Mouse (Mus musculus): ENCODE measurements around the gene Prickle2.
A peak's percentile ranks its signal among the peaks of the same experiment; 100 is the strongest.

Gene Prickle2

GRCm38 (mm10) chr6:92667544-92667943, 38.4 kb downstream of the Prickle2 start:
- DNase-seq (ENCODE audit: low spot score in 2 of 2), result no peak

GRCm38 (mm10) chr6:92665530-92665989, 40.4 kb downstream of the Prickle2 start:
- peak in 1 of 2 experiments; percentile 35 for DNase-seq (ENCODE audit: low spot score in 2 of 2)

- no peak for DNase-seq (ENCODE audit: low spot score in 2 of 2)
Observed at GRCm38 (mm10) chr6:92663885-92664284, 42.1 kb downstream of the Prickle2 start.

GRCm38 (mm10) chr6:92663433-92663832, 42.5 kb downstream of the Prickle2 start:
- DNase-seq (ENCODE audit: low spot score in 2 of 2), result no peak

GRCm38 (mm10) chr6:92649063-92649462, 56.9 kb downstream of the Prickle2 start:
- DNase-seq (ENCODE audit: low spot score in 2 of 2), result no peak

- no peak for DNase-seq (ENCODE audit: low spot score in 2 of 2)
Observed at GRCm38 (mm10) chr6:92648571-92648970, 57.4 kb downstream of the Prickle2 start.

GRCm38 (mm10) chr6:92642929-92643328, 63.0 kb downstream of the Prickle2 start:
- DNase-seq (ENCODE audit: low spot score in 2 of 2), result no peak

GRCm38 (mm10) chr6:92641956-92642355, 64.0 kb downstream of the Prickle2 start:
- DNase-seq (ENCODE audit: low spot score in 2 of 2), result no peak

GRCm38 (mm10) chr6:92640896-92641295, 65.1 kb downstream of the Prickle2 start:
- DNase-seq (ENCODE audit: low spot score in 2 of 2), result no peak

- DNase-seq (ENCODE audit: low spot score in 2 of 2), result no peak
Observed at GRCm38 (mm10) chr6:92636431-92636830, 69.5 kb downstream of the Prickle2 start.

GRCm38 (mm10) chr6:92634876-92635468, 71.0 kb downstream of the Prickle2 start:
- no peak for DNase-seq (ENCODE audit: low spot score in 2 of 2)

GRCm38 (mm10) chr6:92630991-92631390, 75.0 kb downstream of the Prickle2 start:
- no peak for DNase-seq (ENCODE audit: low spot score in 2 of 2)

GRCm38 (mm10) chr6:92627711-92628110, 78.2 kb downstream of the Prickle2 start:
- DNase-seq (ENCODE audit: low spot score in 2 of 2), result no peak

GRCm38 (mm10) chr6:92627048-92627617, 78.8 kb downstream of the Prickle2 start:
- DNase-seq (ENCODE audit: low spot score in 2 of 2), result no peak

GRCm38 (mm10) chr6:92625923-92626322, 80.0 kb downstream of the Prickle2 start:
- no peak for DNase-seq (ENCODE audit: low spot score in 2 of 2)

- no peak for DNase-seq (ENCODE audit: low spot score in 2 of 2)
Observed at GRCm38 (mm10) chr6:92624306-92624705, 81.6 kb downstream of the Prickle2 start.

- DNase-seq (ENCODE audit: low spot score in 2 of 2), result no peak
Observed at GRCm38 (mm10) chr6:92617183-92617582, 88.8 kb downstream of the Prickle2 start.

- no peak for DNase-seq (ENCODE audit: low spot score in 2 of 2)
Observed at GRCm38 (mm10) chr6:92614771-92615170, 91.2 kb downstream of the Prickle2 start.

- no peak for DNase-seq (ENCODE audit: low spot score in 2 of 2)
Observed at GRCm38 (mm10) chr6:92612151-92612769, 93.7 kb downstream of the Prickle2 start.

- DNase-seq (ENCODE audit: low spot score in 2 of 2), result no peak
Observed at GRCm38 (mm10) chr6:92609682-92610235, 96.2 kb downstream of the Prickle2 start.

- no peak for DNase-seq (ENCODE audit: low spot score in 2 of 2)
Observed at GRCm38 (mm10) chr6:92609078-92609477, 96.9 kb downstream of the Prickle2 start.

GRCm38 (mm10) chr6:92605156-92605555, 100.8 kb downstream of the Prickle2 start:
- no peak for DNase-seq (ENCODE audit: low spot score in 2 of 2)

GRCm38 (mm10) chr6:92596340-92596739, 109.6 kb downstream of the Prickle2 start:
- DNase-seq (ENCODE audit: low spot score in 2 of 2), result no peak
